Mouse (Mus musculus): ENCODE measurements around the gene Msi2. TPM values are rescaled to one million over a fixed set of nuclear protein-coding genes. Genes with fewer than 3 reads are reported as not detected.
A peak's percentile ranks its signal among the peaks of the same experiment; 100 is the strongest.

Msi2 gene
- polyA plus RNA-seq, 1 experiment: 21.9 TPM

DNA sequence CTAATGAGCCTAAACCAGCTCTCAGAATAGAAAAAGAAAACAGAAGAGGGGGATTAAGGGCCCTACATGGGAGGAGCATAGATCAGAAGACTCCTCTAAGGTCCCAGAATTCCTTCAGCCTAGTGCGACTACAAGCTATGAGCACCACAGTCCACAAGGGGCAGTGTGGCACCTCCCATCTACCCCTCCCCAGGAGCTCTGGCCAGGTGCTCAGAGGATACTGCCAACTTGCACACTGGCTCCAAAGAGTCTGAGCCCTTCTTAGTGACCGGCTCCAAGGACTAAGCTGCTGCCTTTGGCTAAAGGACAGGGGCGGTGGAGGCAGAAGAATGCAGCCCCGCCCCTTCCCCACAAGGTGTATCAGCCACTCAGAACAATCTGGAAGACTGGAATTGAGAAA, 205.7 kb downstream of the Msi2 start:
- WGBS: 67% methylated on average over 4 of the region's 4 CpGs
- TF ChIP-seq POLR2A (IDR thresholded peaks at IDR 0.05; ENCODE audit: borderline replicate concordance, control insufficient read depth, low read depth, low read length) (no peak), CTCF (IDR thresholded peaks at IDR 0.05; ENCODE audit: control insufficient read depth, insufficient read depth, low read length) (peak; percentile 66)
- Histone ChIP-seq H3K4me3 (replicated peaks; ENCODE audit: control insufficient read depth, low read depth, low read length) (no peak overlapping the region), H3K4me1 (ENCODE audit: control insufficient read depth, insufficient read depth, low read length) (peaks cover 5% of the 10 kb centered on the region), H3K27ac (ENCODE audit: control insufficient read depth, insufficient read depth, low read depth, low read length, poor library complexity) (no peak overlapping the region)

DNA sequence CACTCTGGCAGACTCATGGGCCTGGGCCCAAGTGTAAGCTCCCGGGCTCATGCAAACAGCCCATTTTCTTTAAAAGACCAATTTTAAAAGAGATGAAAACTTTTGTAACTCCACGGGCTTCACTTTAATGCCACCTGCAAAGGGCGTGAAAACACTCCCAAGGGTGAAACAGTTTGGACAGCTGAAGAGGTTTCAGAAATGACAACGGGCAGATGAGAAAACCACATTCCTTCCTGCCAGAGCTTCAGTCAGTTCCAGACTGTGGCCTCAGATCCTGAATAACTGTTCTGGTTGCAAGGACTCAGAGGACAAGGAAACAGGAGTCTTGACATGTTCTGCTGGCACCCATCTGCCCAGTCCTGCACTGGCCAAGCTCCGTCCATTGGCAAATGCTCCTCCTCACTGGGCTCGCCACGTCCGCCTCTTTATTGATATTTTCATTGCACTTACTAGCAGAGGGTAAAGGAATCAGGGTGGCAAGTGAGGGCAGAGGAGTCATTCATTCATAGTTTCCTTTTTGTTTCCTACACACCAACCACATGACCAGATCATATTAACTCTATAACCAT, 207.9 kb downstream of the Msi2 start:
- WGBS: 44% methylated on average over 8 of the region's 8 CpGs
- peaks cover 5% of the 10 kb centered on the region for H3K4me1 ChIP-seq (ENCODE audit: control insufficient read depth, insufficient read depth, low read length)
- no peak overlapping the region for H3K4me3 ChIP-seq (replicated peaks; ENCODE audit: control insufficient read depth, low read depth, low read length)
- TF ChIP-seq CTCF (IDR thresholded peaks at IDR 0.05; ENCODE audit: control insufficient read depth, insufficient read depth, low read length): no peak
- TF ChIP-seq POLR2A (IDR thresholded peaks at IDR 0.05; ENCODE audit: borderline replicate concordance, control insufficient read depth, low read depth, low read length): no peak
- H3K27ac ChIP-seq (ENCODE audit: control insufficient read depth, insufficient read depth, low read depth, low read length, poor library complexity): no peak overlapping the region

DNA sequence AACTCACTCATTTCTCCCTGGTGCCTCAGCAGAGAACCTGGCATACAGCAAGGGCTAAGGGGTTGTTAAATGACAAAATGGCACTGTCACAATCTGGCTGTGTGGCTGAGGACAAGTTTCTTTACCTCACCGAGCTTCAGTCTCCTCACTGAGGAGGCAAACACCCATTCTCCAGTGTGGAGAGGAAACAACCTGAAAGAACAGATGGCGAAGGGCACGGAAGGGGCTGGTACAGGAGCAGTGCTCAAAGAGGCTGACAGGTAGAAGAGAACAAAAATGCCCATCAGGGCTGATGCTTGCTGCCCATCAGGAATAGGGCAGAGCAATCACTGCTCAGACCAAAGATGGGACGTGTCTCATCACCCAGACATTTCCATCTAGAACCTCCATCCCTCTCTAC, 208.8 kb downstream of the Msi2 start:
- Histone ChIP-seq H3K27ac (ENCODE audit: control insufficient read depth, insufficient read depth, low read depth, low read length, poor library complexity) (no peak overlapping the region), H3K4me1 (ENCODE audit: control insufficient read depth, insufficient read depth, low read length) (peaks cover 5% of the 10 kb centered on the region), H3K4me3 (replicated peaks; ENCODE audit: control insufficient read depth, low read depth, low read length) (no peak overlapping the region)
- TF ChIP-seq POLR2A (IDR thresholded peaks at IDR 0.05; ENCODE audit: borderline replicate concordance, control insufficient read depth, low read depth, low read length) (no peak), CTCF (IDR thresholded peaks at IDR 0.05; ENCODE audit: control insufficient read depth, insufficient read depth, low read length) (no peak)
- WGBS: 74% methylated on average over 4 of the region's 4 CpGs

DNA sequence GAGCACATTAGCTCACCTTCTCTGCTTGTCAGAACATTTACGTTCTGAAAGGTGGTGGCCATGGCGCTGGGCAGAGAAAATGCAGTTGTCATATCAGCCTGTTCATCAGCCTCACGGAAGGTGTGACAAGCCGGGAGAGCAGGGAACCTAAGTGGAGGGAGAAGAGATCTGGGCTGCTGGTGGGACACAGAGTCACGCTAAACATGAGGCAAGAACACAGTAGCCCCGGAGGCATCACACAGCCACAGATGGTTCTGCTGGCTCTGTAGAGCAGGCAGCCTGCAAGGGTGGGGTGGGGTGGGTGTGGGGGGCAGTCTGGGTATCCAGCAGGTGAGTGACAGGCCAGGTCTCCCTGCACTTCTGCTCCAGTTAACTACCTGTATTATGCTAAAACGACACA, 210.2 kb downstream of the Msi2 start:
- 79% methylated on average over 7 of the region's 7 CpGs for WGBS
- no peak overlapping the region for H3K4me3 ChIP-seq (replicated peaks; ENCODE audit: control insufficient read depth, low read depth, low read length)
- H3K4me1 ChIP-seq (ENCODE audit: control insufficient read depth, insufficient read depth, low read length): peaks cover 5% of the 10 kb centered on the region
- H3K27ac ChIP-seq (ENCODE audit: control insufficient read depth, insufficient read depth, low read depth, low read length, poor library complexity): no peak overlapping the region
- TF ChIP-seq CTCF (IDR thresholded peaks at IDR 0.05; ENCODE audit: control insufficient read depth, insufficient read depth, low read length) (no peak), POLR2A (IDR thresholded peaks at IDR 0.05; ENCODE audit: borderline replicate concordance, control insufficient read depth, low read depth, low read length) (no peak)

DNA sequence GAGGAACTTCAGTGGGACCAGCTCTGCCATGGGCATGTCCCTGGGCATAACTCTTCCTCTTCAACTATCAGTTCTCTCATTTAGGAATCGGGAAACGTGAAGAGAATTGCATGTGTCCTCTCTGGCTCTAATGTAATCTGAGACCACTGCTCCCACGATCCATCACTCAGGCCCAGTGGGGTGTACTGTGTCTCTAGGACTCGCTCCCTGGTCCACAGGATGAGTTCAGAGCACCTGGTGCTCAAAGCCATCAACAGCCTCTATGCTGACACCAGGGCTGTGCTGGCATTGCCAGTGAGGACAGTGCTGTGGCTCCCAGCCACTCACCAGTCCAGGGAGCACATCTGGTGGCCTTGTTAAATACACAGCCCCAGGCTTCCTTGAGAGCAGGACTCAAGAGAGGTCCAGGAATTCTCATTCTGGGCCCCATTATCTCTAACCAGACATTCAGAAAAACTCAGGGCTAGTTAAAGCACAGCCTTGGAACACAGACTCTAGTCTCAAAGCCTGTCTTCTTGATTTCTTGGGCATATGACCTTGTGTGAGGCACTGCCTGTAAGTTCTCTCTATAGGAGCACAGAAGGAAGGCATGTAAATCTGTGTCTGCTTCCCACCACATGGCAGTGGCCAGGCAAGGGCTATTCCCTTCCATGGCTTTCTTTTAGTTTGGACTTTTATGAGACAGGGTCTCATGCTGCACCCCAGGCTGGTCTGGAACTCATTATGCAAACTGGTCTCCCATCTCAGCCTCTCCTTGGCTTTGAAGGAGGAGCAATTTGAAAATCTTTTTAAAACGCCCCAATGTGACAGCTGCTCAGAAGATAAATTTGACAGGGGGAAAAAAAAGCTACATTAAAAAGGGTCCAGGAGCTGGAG, 211.5 kb downstream of the Msi2 start:
- 81% methylated on average over 5 of the region's 5 CpGs for WGBS
- TF ChIP-seq CTCF (IDR thresholded peaks at IDR 0.05; ENCODE audit: control insufficient read depth, insufficient read depth, low read length) (no peak), POLR2A (IDR thresholded peaks at IDR 0.05; ENCODE audit: borderline replicate concordance, control insufficient read depth, low read depth, low read length) (no peak)
- H3K27ac ChIP-seq (ENCODE audit: control insufficient read depth, insufficient read depth, low read depth, low read length, poor library complexity): no peak overlapping the region
- no peak overlapping the region for H3K4me3 ChIP-seq (replicated peaks; ENCODE audit: control insufficient read depth, low read depth, low read length)
- H3K4me1 ChIP-seq (ENCODE audit: control insufficient read depth, insufficient read depth, low read length): peaks cover 4% of the 10 kb centered on the region

DNA sequence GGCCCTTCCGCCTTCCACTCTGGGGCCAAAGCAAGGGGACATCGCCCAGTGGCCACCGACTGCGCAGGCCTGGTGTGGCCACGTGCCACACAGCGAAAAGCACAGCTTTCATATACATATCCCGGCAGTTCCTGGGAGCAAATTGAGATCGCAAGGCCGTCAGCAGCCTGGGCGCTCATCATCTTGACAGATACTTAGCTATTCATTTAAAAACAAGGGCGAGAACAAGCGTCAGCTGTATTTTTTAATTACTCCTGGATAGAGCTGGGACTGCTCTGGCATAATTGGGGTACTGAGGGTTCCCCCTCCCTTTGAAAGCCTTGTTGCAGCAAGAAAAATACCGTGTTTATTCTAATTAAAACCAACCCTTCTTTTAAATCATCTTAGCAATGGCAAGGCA, 212.2 kb downstream of the Msi2 start:
- WGBS: 92% methylated on average over 13 of the region's 13 CpGs

DNA sequence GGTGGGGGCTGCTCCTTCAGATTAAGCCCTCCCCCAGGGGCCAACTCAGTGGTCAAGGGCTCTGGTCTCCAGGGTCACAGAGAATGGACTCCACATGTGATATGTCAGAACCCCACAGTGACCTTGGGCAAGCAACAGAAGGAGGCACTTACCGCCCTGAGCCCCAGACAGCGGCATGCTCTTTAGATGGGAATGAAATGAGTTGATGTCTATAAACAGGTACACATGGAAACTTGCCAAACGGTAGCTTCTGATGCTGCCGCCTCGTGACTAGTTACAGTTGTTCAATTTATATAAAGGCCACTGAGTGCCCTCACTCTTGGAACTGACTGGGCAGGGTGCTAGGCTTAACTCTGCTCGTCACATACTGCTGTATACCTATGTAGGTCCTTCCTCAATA, 215.7 kb downstream of the Msi2 start:
- Histone ChIP-seq H3K4me1 (ENCODE audit: control insufficient read depth, insufficient read depth, low read length) (no peaks in the 10 kb centered on the region), H3K4me3 (replicated peaks; ENCODE audit: control insufficient read depth, low read depth, low read length) (no peak overlapping the region), H3K27ac (ENCODE audit: control insufficient read depth, insufficient read depth, low read depth, low read length, poor library complexity) (no peak overlapping the region)
- no peak for TF ChIP-seq POLR2A (IDR thresholded peaks at IDR 0.05; ENCODE audit: borderline replicate concordance, control insufficient read depth, low read depth, low read length)
- TF ChIP-seq CTCF (IDR thresholded peaks at IDR 0.05; ENCODE audit: control insufficient read depth, insufficient read depth, low read length): no peak
- 90% methylated on average over 6 of the region's 6 CpGs for WGBS

More for the DNA sequence above, 212.2 kb downstream of the Msi2 start:
- TF ChIP-seq POLR2A (IDR thresholded peaks at IDR 0.05; ENCODE audit: borderline replicate concordance, control insufficient read depth, low read depth, low read length) (no peak), CTCF (IDR thresholded peaks at IDR 0.05; ENCODE audit: control insufficient read depth, insufficient read depth, low read length) (no peak)
- Histone ChIP-seq H3K4me1 (ENCODE audit: control insufficient read depth, insufficient read depth, low read length) (peaks cover 4% of the 10 kb centered on the region), H3K4me3 (replicated peaks; ENCODE audit: control insufficient read depth, low read depth, low read length) (no peak overlapping the region), H3K27ac (ENCODE audit: control insufficient read depth, insufficient read depth, low read depth, low read length, poor library complexity) (no peak overlapping the region)

DNA sequence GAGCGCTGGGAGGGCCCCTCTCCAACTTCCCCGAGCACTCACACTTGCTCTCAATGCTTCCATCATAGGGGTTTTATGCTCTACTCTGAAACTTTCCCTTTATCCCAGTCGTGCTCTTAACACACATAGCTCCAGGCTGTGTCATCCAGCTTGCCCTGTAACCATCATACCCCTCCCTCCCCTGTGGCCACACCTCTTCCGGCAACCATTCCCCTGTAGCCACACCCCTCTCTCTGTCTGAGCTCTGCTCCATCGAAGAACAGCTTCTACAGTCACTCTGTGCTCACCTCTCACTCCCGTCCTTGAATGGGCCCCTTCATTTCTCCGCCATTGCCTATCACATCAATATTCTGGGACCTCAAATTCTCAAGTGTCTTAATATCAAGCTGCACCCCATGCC, 219.8 kb downstream of the Msi2 start:
- no peak for TF ChIP-seq POLR2A (IDR thresholded peaks at IDR 0.05; ENCODE audit: borderline replicate concordance, control insufficient read depth, low read depth, low read length)
- TF ChIP-seq CTCF (IDR thresholded peaks at IDR 0.05; ENCODE audit: control insufficient read depth, insufficient read depth, low read length): no peak
- Histone ChIP-seq H3K4me1 (ENCODE audit: control insufficient read depth, insufficient read depth, low read length) (peaks cover 4% of the 10 kb centered on the region; the same call in 1 of the 2 replicates), H3K27ac (ENCODE audit: control insufficient read depth, insufficient read depth, low read depth, low read length, poor library complexity) (no peak overlapping the region), H3K4me3 (replicated peaks; ENCODE audit: control insufficient read depth, low read depth, low read length) (no peak overlapping the region)
- 54% methylated on average over 7 of the region's 7 CpGs for WGBS
